Mouse (Mus musculus) embryonic fibroblast, embryonic 13.5 days (primary cell): ENCODE measurements around the gene Nectin3. TPM values are rescaled to one million over a fixed set of nuclear protein-coding genes. Genes with fewer than 3 reads are reported as not detected.

Source experiments
- H3K27ac ChIP-seq: 2 replicates; pipeline ENCODE4 v1.5.1; 2012; ENCODE audit warnings: low read length, control low read depth, inconsistent platforms; ENCODE audit not compliant: insufficient read depth
- H3K4me1 ChIP-seq: 2 replicates; pipeline ENCODE4 v1.6.1; 2011; ENCODE audit warnings: low read length; ENCODE audit not compliant: control insufficient read depth, insufficient read depth
- H3K4me3 ChIP-seq: 2 replicates; pipeline ENCODE4 v1.5.1; 2011; ENCODE audit warnings: mild to moderate bottlenecking, control low read depth, low read length; ENCODE audit not compliant: insufficient read depth
- CTCF ChIP-seq: IDR thresholded peaks from 2 replicates; pipeline ENCODE4 v1.5.1; 2011; ENCODE audit warnings: mild to moderate bottlenecking, control low read depth, low read length, moderate library complexity, borderline replicate concordance; ENCODE audit not compliant: insufficient read depth
- POLR2A ChIP-seq: IDR thresholded peaks from 2 replicates; pipeline ENCODE4 v1.6.1; 2011; ENCODE audit warnings: low read depth, mild to moderate bottlenecking, control low read depth, low read length, moderate library complexity
- polyA plus RNA-seq: library from polyadenylated mRNA; stranded (reverse); fragments of >200 nt; gene quantifications from 2 replicates; pipeline ENCODE4 v1.2.4, GENCODE M21; 2011; ENCODE audit warnings: low read depth; ENCODE audit not compliant: missing spikeins, insufficient read length

Nectin3 gene
- polyA plus RNA-seq, result 47.2 and 47.7 TPM in 2 replicates

DNA sequence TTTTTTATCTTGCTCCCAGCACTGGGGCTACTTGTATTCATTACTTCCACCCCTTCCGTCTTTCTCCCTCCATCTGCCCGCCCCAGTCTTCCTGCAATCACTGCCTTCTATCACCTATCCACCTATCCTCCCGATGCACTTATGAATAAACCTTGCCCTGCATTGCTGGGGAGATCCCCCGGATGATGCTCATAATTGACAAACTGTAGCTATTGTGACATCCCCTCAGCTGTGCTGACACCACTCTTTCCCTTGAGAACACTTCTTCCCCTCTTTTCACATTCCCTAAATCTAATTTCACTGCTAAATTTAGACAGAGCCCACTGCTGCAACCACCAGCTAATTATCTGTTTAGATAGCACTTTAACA lies at the start of gene Nectin3:
Gene Nectin3 (minus strand): TSS at position 105 of the 369 bp plus-strand sequence.
- TF ChIP-seq CTCF, result no peak
- no peak for TF ChIP-seq POLR2A
- peak within 1 kb of the TSS; percentile 90 for H3K4me3 ChIP-seq
- peak within 1 kb of the TSS; percentile 85 for H3K27ac ChIP-seq
- H3K4me1 ChIP-seq, result no peaks in the 10 kb centered on the region

GRCm38 (mm10) chr16:46538092-46538491 lies 39.8 kb upstream of the Nectin3 start:
- no peak overlapping the region for H3K4me3 ChIP-seq

DNA sequence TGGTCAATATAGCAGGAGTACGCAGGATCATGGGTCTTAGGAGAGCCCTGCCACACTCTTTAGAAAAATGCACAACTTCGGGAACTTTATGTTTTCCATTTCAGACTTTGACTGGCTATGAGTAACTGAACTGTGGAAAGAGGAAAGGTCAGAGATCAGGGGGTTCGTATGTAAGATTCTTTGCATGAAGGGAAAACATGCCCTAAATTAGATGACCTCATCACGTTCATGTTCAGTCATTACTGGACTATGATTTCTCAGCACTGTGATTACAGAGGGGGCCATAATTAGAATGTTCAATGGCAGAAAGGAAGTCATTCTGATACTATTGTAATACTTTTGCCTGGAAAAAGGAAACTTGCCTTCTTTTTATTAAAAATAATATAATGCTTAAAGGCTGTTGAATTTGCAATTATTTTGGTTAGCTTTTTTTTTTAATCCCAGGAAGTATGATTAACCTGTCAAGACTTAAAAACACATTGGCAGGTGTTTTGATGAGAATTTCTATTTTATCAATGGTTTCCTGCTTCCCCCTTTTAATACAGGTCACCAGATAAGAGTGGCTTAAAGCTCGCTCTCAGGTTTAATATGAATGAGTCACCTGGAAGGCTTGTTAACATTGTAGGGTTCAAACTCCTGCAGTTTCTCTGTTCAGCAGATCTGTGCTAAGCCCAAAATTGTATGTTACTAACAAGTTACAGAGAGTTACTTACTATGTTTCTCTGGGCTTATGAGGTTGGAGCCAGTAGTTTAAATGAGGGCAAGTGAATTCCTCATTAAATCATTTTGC lies 34.3 kb upstream of the Nectin3 start:
- Histone ChIP-seq H3K27ac (no peak overlapping the region), H3K4me1 (no peaks in the 10 kb centered on the region), H3K4me3 (no peak overlapping the region)
- TF ChIP-seq POLR2A, result no peak
- no peak for TF ChIP-seq CTCF

More at GRCm38 (mm10) chr16:46538092-46538491, 39.8 kb upstream of the Nectin3 start:
- TF ChIP-seq CTCF (no peak), POLR2A (no peak)
- Histone ChIP-seq H3K27ac (no peak overlapping the region), H3K4me1 (no peaks in the 10 kb centered on the region)

DNA sequence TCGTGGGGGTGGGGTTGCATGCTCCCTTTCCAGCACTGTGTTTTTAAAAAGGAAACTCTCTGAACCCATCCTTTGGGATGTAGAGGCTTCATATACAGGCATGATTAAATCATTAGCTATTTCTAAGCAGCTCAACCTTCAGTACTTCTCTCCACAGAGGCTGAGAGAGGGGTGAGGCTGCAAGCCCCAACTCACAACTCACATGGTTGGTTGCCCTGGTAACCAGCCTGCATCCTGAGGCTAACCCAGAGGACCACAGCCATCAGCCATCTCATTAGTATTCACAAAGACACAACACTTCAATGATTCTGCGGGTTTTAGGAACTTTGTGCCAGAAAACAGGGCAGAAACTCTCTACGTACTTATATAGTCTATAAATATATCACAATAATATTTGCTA lies 32.7 kb upstream of the Nectin3 start:
- no peak overlapping the region for H3K4me3 ChIP-seq
- no peak overlapping the region for H3K27ac ChIP-seq
- TF ChIP-seq POLR2A (no peak), CTCF (no peak)
- H3K4me1 ChIP-seq, result no peaks in the 10 kb centered on the region

DNA sequence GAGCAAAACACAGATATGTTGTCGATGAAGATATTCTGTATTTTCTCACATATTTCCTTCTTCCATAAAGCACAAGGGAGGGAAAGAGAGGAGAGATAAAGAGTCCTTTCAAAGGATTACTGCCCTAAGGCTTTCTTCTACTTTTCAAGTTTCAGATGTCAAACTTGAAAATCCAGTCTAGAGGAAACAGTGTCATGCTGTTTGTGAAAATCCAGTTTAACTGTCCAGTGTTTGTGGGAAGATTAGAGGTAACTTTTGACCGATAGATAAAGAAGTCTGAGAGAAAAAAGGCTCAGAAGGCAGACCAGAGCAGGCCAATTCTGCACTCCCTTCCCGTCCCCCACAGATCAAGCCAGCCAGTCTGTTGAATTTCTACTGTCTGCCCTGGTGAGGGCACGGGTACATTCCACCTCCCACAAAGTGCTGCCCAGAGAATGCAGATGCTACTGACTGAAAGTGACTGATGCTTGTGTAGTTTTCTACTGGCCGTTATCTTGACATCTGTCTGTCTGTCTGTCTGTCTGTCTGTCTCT lies 22.6 kb upstream of the Nectin3 start:
- Histone ChIP-seq H3K4me3 (no peak overlapping the region), H3K4me1 (no peaks in the 10 kb centered on the region), H3K27ac (no peak overlapping the region)
- TF ChIP-seq POLR2A (no peak), CTCF (no peak)

- Histone ChIP-seq H3K4me1 (no peaks in the 10 kb centered on the region), H3K27ac (no peak overlapping the region), H3K4me3 (no peak overlapping the region)
- TF ChIP-seq POLR2A, result no peak
- no peak for TF ChIP-seq CTCF
Measured at GRCm38 (mm10) chr16:46519606-46520005, 21.3 kb upstream of the Nectin3 start.

GRCm38 (mm10) chr16:46507944-46508333 lies 9.6 kb upstream of the Nectin3 start:
- H3K4me3 ChIP-seq, result no peak overlapping the region
- no peak for TF ChIP-seq POLR2A
- no peaks in the 10 kb centered on the region for H3K4me1 ChIP-seq
- H3K27ac ChIP-seq, result no peak overlapping the region

DNA sequence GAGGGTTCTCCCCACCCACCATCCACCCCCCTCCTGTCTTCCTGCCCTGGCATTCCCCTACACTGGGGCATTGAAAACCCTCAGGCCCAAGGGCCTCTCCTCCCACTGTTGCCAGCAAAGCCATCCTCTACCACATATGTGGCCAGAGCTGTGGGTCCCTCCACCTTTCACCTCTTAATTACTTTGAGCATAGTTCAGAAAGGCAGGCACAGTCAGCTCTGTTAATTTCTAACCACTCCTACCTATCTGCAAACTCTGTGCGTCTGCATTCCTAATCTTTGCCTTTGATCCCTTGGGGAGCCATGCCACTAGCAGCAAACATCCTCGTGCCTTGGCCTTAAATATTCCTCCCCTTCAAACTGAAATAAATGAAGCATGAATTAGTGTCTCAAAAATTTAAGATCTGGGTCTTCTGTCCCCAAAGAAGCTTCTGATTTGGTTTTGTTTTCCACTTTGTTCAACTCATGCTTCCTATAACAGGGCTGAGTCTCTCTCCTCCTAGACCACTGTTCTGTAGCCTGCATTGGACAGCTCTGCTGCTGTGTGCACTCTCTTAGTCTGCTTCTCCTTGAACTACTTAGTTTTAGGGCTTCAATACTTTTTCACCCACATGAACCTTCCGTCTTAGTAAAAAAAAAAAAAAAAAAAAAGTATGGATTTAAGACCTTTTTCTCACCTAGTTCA lies 9.1 kb upstream of the Nectin3 start:
- TF ChIP-seq CTCF (no peak), POLR2A (no peak)

DNA sequence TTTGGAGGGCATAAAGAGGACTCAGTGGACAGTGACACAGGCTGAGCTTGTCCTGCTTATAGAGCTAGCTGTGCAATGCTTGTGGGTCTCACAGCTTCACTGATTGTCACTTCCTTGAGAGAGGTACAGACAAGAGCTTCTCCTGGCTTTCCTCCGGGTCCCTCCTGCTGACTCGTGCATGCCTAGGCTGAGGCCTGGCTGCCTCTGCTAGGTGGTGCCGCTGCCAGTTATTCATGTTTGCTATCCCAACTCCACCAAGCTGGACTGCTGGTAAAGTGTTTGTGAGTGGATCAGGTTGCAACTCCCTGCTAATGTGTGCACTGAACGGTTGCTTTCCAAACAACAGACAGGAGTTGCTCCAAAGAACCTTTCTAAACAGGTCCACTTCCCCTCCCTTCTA lies 5.7 kb upstream of the Nectin3 start:
- no peak overlapping the region for H3K4me3 ChIP-seq
- H3K27ac ChIP-seq, result no peak overlapping the region
- TF ChIP-seq POLR2A (no peak), CTCF (no peak)
- H3K4me1 ChIP-seq, result no peaks in the 10 kb centered on the region

More for the DNA sequence above, 9.1 kb upstream of the Nectin3 start:
- H3K4me1 ChIP-seq, result no peaks in the 10 kb centered on the region
- no peak overlapping the region for H3K27ac ChIP-seq
- no peak overlapping the region for H3K4me3 ChIP-seq

GRCm38 (mm10) chr16:46502311-46502710 lies 4.0 kb upstream of the Nectin3 start:
- no peaks in the 10 kb centered on the region for H3K4me1 ChIP-seq
- no peak for TF ChIP-seq POLR2A
- TF ChIP-seq CTCF, result no peak
- H3K27ac ChIP-seq, result no peak overlapping the region
- no peak overlapping the region for H3K4me3 ChIP-seq
